Mouse (Mus musculus) megakaryocyte-erythroid progenitor cell, adult 5 weeks (primary cell): ENCODE results near the gene Gm11060. TPM values are rescaled to one million over a fixed set of nuclear protein-coding genes. Genes with fewer than 3 reads are reported as not detected.

Source experiments
- polyA plus RNA-seq: library from polyadenylated mRNA; stranded (reverse); fragments of >175 nt; gene quantifications from 2 replicates; pipeline ENCODE4 v1.2.3, GENCODE M21; 2012

The Gm11060 gene
- polyA plus RNA-seq = not detected in 2 replicates

DNA sequence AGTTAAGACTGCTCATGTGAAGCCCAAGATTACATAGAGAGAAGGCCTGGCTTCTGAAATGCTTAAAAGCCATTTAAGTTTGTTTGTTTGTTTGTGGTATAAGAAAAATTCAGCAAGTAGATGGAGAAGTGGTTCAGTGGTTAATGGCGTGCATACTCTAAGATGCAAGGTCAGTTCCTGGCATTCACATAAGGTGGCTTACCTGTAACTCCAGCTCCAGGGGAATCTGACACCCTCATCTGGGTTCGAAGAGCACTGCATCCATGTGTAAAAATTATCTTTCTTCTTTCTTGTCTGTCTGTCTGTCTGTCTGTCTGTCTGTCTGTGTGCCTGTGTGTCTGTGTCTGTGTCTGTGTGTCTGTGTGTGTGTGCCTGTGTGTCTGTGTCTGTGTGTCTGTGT, at the start of gene Gm11060:
Gene Gm11060, plus strand, starts transcription at position 301 of the 400 bp plus-strand sequence.

DNA sequence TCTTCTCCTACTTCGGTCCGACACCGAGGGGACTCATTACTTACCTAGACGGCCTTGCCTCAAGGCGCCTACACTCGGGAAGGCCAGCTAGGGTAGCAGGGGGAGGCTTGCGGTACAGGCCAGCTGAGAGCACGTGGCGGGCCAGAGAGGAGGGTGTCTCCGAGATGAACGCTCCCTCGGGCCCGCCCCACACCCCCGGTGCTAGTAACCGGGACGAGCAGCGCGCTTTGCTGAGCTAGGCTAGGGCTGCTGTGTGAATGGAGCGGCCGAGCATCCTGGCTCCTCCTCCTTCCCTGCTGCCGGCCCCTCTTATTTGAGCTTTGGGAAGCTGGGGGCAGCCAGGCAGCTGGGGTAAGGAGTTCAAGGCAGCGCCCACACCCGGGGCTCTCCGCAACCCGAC, 34.5 kb downstream of the Gm11060 start, which contains the start of gene Wt1:
Gene Wt1, plus strand, starts transcription at position 251 of the 400 bp plus-strand sequence.

Other genes starting within 250 kb of the Gm11060 start
- 1.7 and 3.2 TPM in 2 replicates for gene Prrg4, start 242.1 kb upstream of the Gm11060 start, polyA plus RNA-seq
- gene Ccdc73, start 224.2 kb upstream of the Gm11060 start, polyA plus RNA-seq = not detected in 2 replicates
- gene Eif3m, start 74.9 kb upstream of the Gm11060 start, polyA plus RNA-seq = 10.7 and 15.0 TPM in 2 replicates
- not detected in 2 replicates for gene Wt1, start 34.5 kb downstream of the Gm11060 start, polyA plus RNA-seq
- gene Them7, start 132.3 kb downstream of the Gm11060 start, polyA plus RNA-seq = 0.28 and 0.76 TPM in 2 replicates